Mouse (Mus musculus): ENCODE results near the gene Cux2. TPM values are rescaled to one million over a fixed set of nuclear protein-coding genes. Genes with fewer than 3 reads are reported as not detected.

The Cux2 gene
- total and polyA plus RNA-seq, 3 experiments, result 0.17 TPM; not detected in 2

GRCm38 (mm10) chr5:122059060-122060017 is 9.4 kb upstream of the Cux2 start:
- H3K9ac ChIP-seq (ENCODE audit: insufficient read depth, low read depth), result peak overlapping the region; percentile 9

DNA sequence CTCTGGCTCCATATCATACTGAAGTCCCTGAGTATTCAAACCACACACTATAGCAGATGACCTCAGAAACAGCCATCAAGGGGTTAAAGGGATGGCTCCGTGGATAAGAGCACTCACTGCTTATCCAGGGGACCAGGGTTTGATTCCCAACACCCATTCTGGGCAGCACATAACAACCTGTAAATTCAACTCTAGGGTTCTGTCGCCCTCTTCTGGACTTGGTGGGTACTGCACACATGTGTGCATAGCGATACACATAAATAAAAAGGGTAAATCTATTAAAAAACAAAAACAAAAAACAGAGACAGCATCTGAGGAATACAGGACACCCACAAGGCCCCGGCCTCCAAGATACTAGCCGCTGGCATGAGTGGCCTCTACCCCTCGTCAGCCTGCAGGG is 7.7 kb upstream of the Cux2 start:
- H3K79me2 ChIP-seq (replicated peaks; ENCODE audit: control insufficient read depth, extremely low read depth, insufficient read depth, poor library complexity, severe bottlenecking), result no peaks in the 10 kb centered on the region
- no peak overlapping the region for H3K4me3 ChIP-seq (replicated peaks in 1 of 3; ENCODE audit: low read depth in 2 of 3, low read length in 2 of 3, poor library complexity in 1 of 3)
- no peak for TF ChIP-seq ZNF384 (IDR thresholded peaks at IDR 0.05; ENCODE audit: low read depth, low read length)
- TF ChIP-seq CTCF (conservative IDR thresholded peaks at IDR 0.05 in 1 of 2, IDR thresholded peaks at IDR 0.05 in 1 of 2; ENCODE audit: low read depth in 2 of 2, low read length in 2 of 2), result peak; percentile 53 to 64
- peak; percentile 32 for TF ChIP-seq RAD21 (IDR thresholded peaks at IDR 0.05; ENCODE audit: low read depth, low read length)
- TF ChIP-seq GABPA (IDR thresholded peaks at IDR 0.05; ENCODE audit: insufficient replicate concordance, low read depth, low read length), result no peak
- TF ChIP-seq NELFE (IDR thresholded peaks at IDR 0.05; ENCODE audit: low read depth, low read length), result no peak
- H3K9me3 ChIP-seq (replicated peaks; ENCODE audit: low read length), result peaks cover 14% of the 10 kb centered on the region
- H3K4me2 ChIP-seq (ENCODE audit: insufficient read depth, low read depth, poor library complexity, severe bottlenecking), result no peak overlapping the region
- no peak overlapping the region for H3K9ac ChIP-seq (ENCODE audit: insufficient read depth, low read depth)
- in situ Hi-C loops (cut with MboI; ENCODE audit: low pct_ligation_motif_present, low pct_unique_long_range_greater_than_20kb, low sequenced_read_pairs), result no loop called here
- dilution Hi-C loops (cut with MboI; ENCODE audit: extremely low pct_ligation_motif_present, extremely low pct_unique_long_range_greater_than_20kb, low sequenced_read_pairs), result no loop called here
- H3K36me3 ChIP-seq (replicated peaks in 1 of 2; ENCODE audit: control insufficient read depth in 1 of 2, insufficient read depth in 1 of 2, low read length in 1 of 2), result no peaks in the 10 kb centered on the region
- no peak for DNase-seq (ENCODE audit: extremely low read depth)
- H3K27me3 ChIP-seq (replicated peaks), result peaks cover 76% of the 10 kb centered on the region
- H3K27ac ChIP-seq (ENCODE audit: insufficient read depth, low read depth), result no peak overlapping the region
- H3K4me1 ChIP-seq (ENCODE audit: control insufficient read depth in 1 of 2, insufficient read depth in 2 of 2), result peaks cover 0 to 7% of the 10 kb centered on the region in 2 experiments; a peak in 2 of 4 replicates

More at GRCm38 (mm10) chr5:122059060-122060017, 9.4 kb upstream of the Cux2 start:
- H3K79me2 ChIP-seq (replicated peaks; ENCODE audit: control insufficient read depth, extremely low read depth, insufficient read depth, poor library complexity, severe bottlenecking), result no peaks in the 10 kb centered on the region
- H3K9me3 ChIP-seq (replicated peaks; ENCODE audit: low read length), result peaks cover 14% of the 10 kb centered on the region
- DNase-seq (ENCODE audit: extremely low read depth), result no peak
- peaks cover 76% of the 10 kb centered on the region for H3K27me3 ChIP-seq (replicated peaks)
- peak overlapping the region in 2 of 3 experiments; percentile 10 for H3K4me3 ChIP-seq (replicated peaks in 1 of 3; ENCODE audit: low read depth in 2 of 3, low read length in 2 of 3, poor library complexity in 1 of 3)
- H3K4me1 ChIP-seq (ENCODE audit: control insufficient read depth in 1 of 2, insufficient read depth in 2 of 2), result peaks cover 0 to 9% of the 10 kb centered on the region in 2 experiments; a peak in 2 of 4 replicates
- no peaks in the 10 kb centered on the region for H3K36me3 ChIP-seq (replicated peaks in 1 of 2; ENCODE audit: control insufficient read depth in 1 of 2, insufficient read depth in 1 of 2, low read length in 1 of 2)
- peak overlapping the region; percentile 73 for H3K4me2 ChIP-seq (ENCODE audit: insufficient read depth, low read depth, poor library complexity, severe bottlenecking)
- TF ChIP-seq CTCF (conservative IDR thresholded peaks at IDR 0.05 in 1 of 2, IDR thresholded peaks at IDR 0.05 in 1 of 2; ENCODE audit: low read depth in 2 of 2, low read length in 2 of 2) (peak; percentile 29 to 77; a peak in 2 of 4 replicates), RAD21 (IDR thresholded peaks at IDR 0.05; ENCODE audit: low read depth, low read length) (peak; percentile 61), SMC3 (IDR thresholded peaks at IDR 0.05; ENCODE audit: low read depth, low read length) (peak; percentile 69), ETS1 (conservative IDR thresholded peaks at IDR 0.05; ENCODE audit: low read depth, low read length) (no peak)
- no peak overlapping the region for H3K27ac ChIP-seq (ENCODE audit: insufficient read depth, low read depth)
- dilution Hi-C loops (cut with MboI; ENCODE audit: extremely low pct_ligation_motif_present, extremely low pct_unique_long_range_greater_than_20kb, low sequenced_read_pairs), result no loop called here
- in situ Hi-C loops (cut with MboI; ENCODE audit: low pct_ligation_motif_present, low pct_unique_long_range_greater_than_20kb, low sequenced_read_pairs), result no loop called here

DNA sequence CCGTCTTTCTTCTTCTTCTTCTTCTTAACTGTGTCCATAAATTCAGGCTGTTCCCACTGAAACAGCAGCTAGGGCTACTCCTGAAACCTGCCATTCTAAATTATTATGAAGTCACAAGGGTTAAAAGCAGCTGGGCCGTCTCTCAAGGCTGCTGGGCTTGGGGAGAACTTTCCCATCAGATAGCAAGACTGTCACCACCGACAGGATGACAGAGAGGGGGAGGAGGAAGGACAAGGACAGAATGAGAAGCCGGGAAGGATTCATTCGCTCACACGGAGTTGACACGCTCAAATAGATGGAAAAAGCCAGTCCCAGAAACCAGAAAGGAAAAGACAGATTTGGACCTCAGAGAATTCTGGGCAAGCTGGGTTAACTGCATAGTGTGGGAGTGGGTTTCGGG is 6.7 kb upstream of the Cux2 start:
- H3K27me3 ChIP-seq (replicated peaks), result peaks cover 74% of the 10 kb centered on the region
- H3K36me3 ChIP-seq (replicated peaks in 1 of 2; ENCODE audit: control insufficient read depth in 1 of 2, insufficient read depth in 1 of 2, low read length in 1 of 2), result no peaks in the 10 kb centered on the region
- dilution Hi-C loops (cut with MboI; ENCODE audit: extremely low pct_ligation_motif_present, extremely low pct_unique_long_range_greater_than_20kb, low sequenced_read_pairs), result no loop called here
- H3K4me3 ChIP-seq (replicated peaks in 1 of 3; ENCODE audit: low read depth in 2 of 3, low read length in 2 of 3, poor library complexity in 1 of 3), result no peak overlapping the region
- no peak for DNase-seq (ENCODE audit: extremely low read depth)
- no peak overlapping the region for H3K27ac ChIP-seq (ENCODE audit: insufficient read depth, low read depth)
- H3K4me1 ChIP-seq (ENCODE audit: control insufficient read depth in 1 of 2, insufficient read depth in 2 of 2), result peaks cover 0 to 6% of the 10 kb centered on the region in 2 experiments; a peak in 2 of 4 replicates
- in situ Hi-C loops (cut with MboI; ENCODE audit: low pct_ligation_motif_present, low pct_unique_long_range_greater_than_20kb, low sequenced_read_pairs), result no loop called here
- TF ChIP-seq NELFE (IDR thresholded peaks at IDR 0.05; ENCODE audit: low read depth, low read length) (no peak), MEF2A (IDR thresholded peaks at IDR 0.05; ENCODE audit: borderline replicate concordance, low read depth, low read length) (no peak), SMC3 (IDR thresholded peaks at IDR 0.05; ENCODE audit: low read depth, low read length) (no peak), ZMIZ1 (IDR thresholded peaks at IDR 0.05; ENCODE audit: low read depth, low read length) (no peak), HCFC1 (IDR thresholded peaks at IDR 0.05; ENCODE audit: low read depth, low read length) (no peak), CHD2 (IDR thresholded peaks at IDR 0.05; ENCODE audit: low read length) (no peak), POLR2AphosphoS2 (IDR thresholded peaks at IDR 0.05; ENCODE audit: low read depth, low read length) (no peak), MXI1 (IDR thresholded peaks at IDR 0.05; ENCODE audit: low read depth, low read length) (no peak), KAT2A (IDR thresholded peaks at IDR 0.05; ENCODE audit: insufficient replicate concordance, low read length) (no peak)
- H3K9ac ChIP-seq (ENCODE audit: insufficient read depth, low read depth), result no peak overlapping the region
- H3K9me3 ChIP-seq (replicated peaks; ENCODE audit: low read length), result peaks cover 14% of the 10 kb centered on the region
- no peak overlapping the region for H3K4me2 ChIP-seq (ENCODE audit: insufficient read depth, low read depth, poor library complexity, severe bottlenecking)
- no peaks in the 10 kb centered on the region for H3K79me2 ChIP-seq (replicated peaks; ENCODE audit: control insufficient read depth, extremely low read depth, insufficient read depth, poor library complexity, severe bottlenecking)
